Mouse (Mus musculus): Measurements from ENCODE around the gene Proz. TPM values are rescaled to one million over a fixed set of nuclear protein-coding genes. Genes with fewer than 3 reads are reported as not detected.
A peak's percentile ranks its signal among the peaks of the same experiment; 100 is the strongest.

Proz gene
- polyA plus RNA-seq, 1 experiment from 2014 or later = 0.43 TPM

GRCm38 (mm10) chr8:13077542-13077941 lies 16.8 kb downstream of the Proz start:
- peaks cover 58% of the 10 kb centered on the region for H3K36me3 ChIP-seq (ENCODE audit: control insufficient read depth, insufficient read depth)
- H3K9me3 ChIP-seq (replicated peaks; ENCODE audit: control insufficient read depth, low read length) = no peaks in the 10 kb centered on the region
- no peak overlapping the region for H3K27ac ChIP-seq (ENCODE audit: low read length)
- no peak overlapping the region for H3K9ac ChIP-seq (ENCODE audit: low read length)
- H3K4me1 ChIP-seq (ENCODE audit: control insufficient read depth, insufficient read depth, low read length) = no peaks in the 10 kb centered on the region
- no peaks in the 10 kb centered on the region for H3K27me3 ChIP-seq (ENCODE audit: control insufficient read depth, insufficient read depth, low read length)
- no peak for ATAC-seq (replicated peaks; ENCODE audit: extremely low read depth, insufficient read depth, low FRiP score)
- no peak overlapping the region for H3K4me3 ChIP-seq (ENCODE audit: low read length)
- H3K4me2 ChIP-seq (ENCODE audit: low read depth, low read length) = no peak overlapping the region
- WGBS = 89% methylated on average over 7 of the region's 7 CpGs

- H3K36me3 ChIP-seq (ENCODE audit: control insufficient read depth, insufficient read depth) = peaks cover 6% of the 10 kb centered on the region; the same call in 1 of the 2 replicates
- H3K9me3 ChIP-seq (replicated peaks; ENCODE audit: control insufficient read depth, low read length) = no peaks in the 10 kb centered on the region
- peak overlapping the region; percentile 98 for H3K4me3 ChIP-seq (ENCODE audit: low read length)
- H3K27me3 ChIP-seq (ENCODE audit: control insufficient read depth, insufficient read depth, low read length) = no peaks in the 10 kb centered on the region
- H3K4me1 ChIP-seq (ENCODE audit: control insufficient read depth, insufficient read depth, low read length) = peaks cover 39% of the 10 kb centered on the region
- H3K27ac ChIP-seq (ENCODE audit: low read length) = peak overlapping the region; percentile 98
- under 1% methylated on average over 45 of the region's 45 CpGs for WGBS
- ATAC-seq (replicated peaks; ENCODE audit: extremely low read depth, insufficient read depth, low FRiP score) = peak; percentile 73
- H3K4me2 ChIP-seq (ENCODE audit: low read depth, low read length) = peak overlapping the region; percentile 98
- peak overlapping the region; percentile 95 for H3K9ac ChIP-seq (ENCODE audit: low read length)
Measured at GRCm38 (mm10) chr8:13104691-13105086, 44.0 kb downstream of the Proz start.

GRCm38 (mm10) chr8:13105087-13105881 lies 44.6 kb downstream of the Proz start, which contains the start of the genes Pcid2 and Cul4a:
Gene Pcid2 (minus strand): TSS chr8:13105459.
Gene Cul4a (plus strand): TSS chr8:13105621.
- Histone ChIP-seq H3K9me3 (replicated peaks; ENCODE audit: control insufficient read depth, low read length) (no peaks in the 10 kb centered on the region), H3K36me3 (ENCODE audit: control insufficient read depth, insufficient read depth) (peaks cover 6% of the 10 kb centered on the region; the same call in 1 of the 2 replicates), H3K4me2 (ENCODE audit: low read depth, low read length) (peak within 1 kb of the TSS; percentile 98), H3K4me1 (ENCODE audit: control insufficient read depth, insufficient read depth, low read length) (peaks cover 40% of the 10 kb centered on the region), H3K27ac (ENCODE audit: low read length) (peak within 1 kb of the TSS; percentile 98), H3K9ac (ENCODE audit: low read length) (peak within 1 kb of the TSS; percentile 95), H3K4me3 (ENCODE audit: low read length) (peak within 1 kb of the TSS; percentile 98), H3K27me3 (ENCODE audit: control insufficient read depth, insufficient read depth, low read length) (no peaks in the 10 kb centered on the region)
- under 1% methylated on average over 86 of the region's 87 CpGs for WGBS
- peak; percentile 94 for ATAC-seq (replicated peaks; ENCODE audit: extremely low read depth, insufficient read depth, low FRiP score)

- Histone ChIP-seq H3K4me2 (ENCODE audit: low read depth, low read length) (peak overlapping the region; percentile 88), H3K4me3 (ENCODE audit: low read length) (peak overlapping the region; percentile 98), H3K27me3 (ENCODE audit: control insufficient read depth, insufficient read depth, low read length) (no peaks in the 10 kb centered on the region), H3K9me3 (replicated peaks; ENCODE audit: control insufficient read depth, low read length) (no peaks in the 10 kb centered on the region), H3K9ac (ENCODE audit: low read length) (peak overlapping the region; percentile 95), H3K4me1 (ENCODE audit: control insufficient read depth, insufficient read depth, low read length) (peaks cover 40% of the 10 kb centered on the region), H3K27ac (ENCODE audit: low read length) (peak overlapping the region; percentile 88), H3K36me3 (ENCODE audit: control insufficient read depth, insufficient read depth) (peaks cover 6% of the 10 kb centered on the region; the same call in 1 of the 2 replicates)
- peak; percentile 30 for ATAC-seq (replicated peaks; ENCODE audit: extremely low read depth, insufficient read depth, low FRiP score)
- under 1% methylated on average over 63 of the region's 63 CpGs for WGBS
Measured at GRCm38 (mm10) chr8:13105908-13106551, 45.3 kb downstream of the Proz start.

- ATAC-seq (replicated peaks; ENCODE audit: extremely low read depth, insufficient read depth, low FRiP score) = no peak
- whole genome bisulfite sequencing = 62% methylated on average over 13 of the region's 13 CpGs
- Histone ChIP-seq H3K9ac (ENCODE audit: low read length) (no peak overlapping the region), H3K27me3 (ENCODE audit: control insufficient read depth, insufficient read depth, low read length) (no peaks in the 10 kb centered on the region), H3K4me2 (ENCODE audit: low read depth, low read length) (no peak overlapping the region), H3K9me3 (replicated peaks; ENCODE audit: control insufficient read depth, low read length) (no peaks in the 10 kb centered on the region), H3K27ac (ENCODE audit: low read length) (peak overlapping the region; percentile 11), H3K4me1 (ENCODE audit: control insufficient read depth, insufficient read depth, low read length) (peaks cover 44% of the 10 kb centered on the region), H3K4me3 (ENCODE audit: low read length) (no peak overlapping the region), H3K36me3 (ENCODE audit: control insufficient read depth, insufficient read depth) (0 out of 2 replicates have a peak, but pooled peaks cover 2% of the 10 kb centered on the region)
Measured at GRCm38 (mm10) chr8:13107990-13108638, 47.4 kb downstream of the Proz start.

GRCm38 (mm10) chr8:13108967-13109366 lies 48.3 kb downstream of the Proz start:
- 73% methylated on average over 8 of the region's 8 CpGs for WGBS
- H3K36me3 ChIP-seq (ENCODE audit: control insufficient read depth, insufficient read depth) = 0 out of 2 replicates have a peak, but pooled peaks cover 7% of the 10 kb centered on the region
- 0 out of 2 replicates have a peak overlapping the region, but pooled peaks have one; percentile 33 for H3K27ac ChIP-seq (ENCODE audit: low read length)
- H3K9me3 ChIP-seq (replicated peaks; ENCODE audit: control insufficient read depth, low read length) = no peaks in the 10 kb centered on the region
- no peak overlapping the region for H3K9ac ChIP-seq (ENCODE audit: low read length)
- H3K27me3 ChIP-seq (ENCODE audit: control insufficient read depth, insufficient read depth, low read length) = no peaks in the 10 kb centered on the region
- no peak overlapping the region for H3K4me2 ChIP-seq (ENCODE audit: low read depth, low read length)
- H3K4me1 ChIP-seq (ENCODE audit: control insufficient read depth, insufficient read depth, low read length) = peaks cover 38% of the 10 kb centered on the region
- H3K4me3 ChIP-seq (ENCODE audit: low read length) = no peak overlapping the region
- no peak for ATAC-seq (replicated peaks; ENCODE audit: extremely low read depth, insufficient read depth, low FRiP score)

- H3K4me1 ChIP-seq (ENCODE audit: control insufficient read depth, insufficient read depth, low read length) = peaks cover 35% of the 10 kb centered on the region
- no peaks in the 10 kb centered on the region for H3K27me3 ChIP-seq (ENCODE audit: control insufficient read depth, insufficient read depth, low read length)
- H3K9me3 ChIP-seq (replicated peaks; ENCODE audit: control insufficient read depth, low read length) = no peaks in the 10 kb centered on the region
- H3K36me3 ChIP-seq (ENCODE audit: control insufficient read depth, insufficient read depth) = 0 out of 2 replicates have a peak, but pooled peaks cover 8% of the 10 kb centered on the region
- H3K9ac ChIP-seq (ENCODE audit: low read length) = no peak overlapping the region
- 43% methylated on average over 1 of the region's 1 CpGs for WGBS
- H3K27ac ChIP-seq (ENCODE audit: low read length) = no peak overlapping the region
- H3K4me2 ChIP-seq (ENCODE audit: low read depth, low read length) = no peak overlapping the region
- no peak overlapping the region for H3K4me3 ChIP-seq (ENCODE audit: low read length)
- ATAC-seq (replicated peaks; ENCODE audit: extremely low read depth, insufficient read depth, low FRiP score) = no peak
Measured at GRCm38 (mm10) chr8:13109416-13109960, 48.8 kb downstream of the Proz start.

- H3K9me3 ChIP-seq (replicated peaks; ENCODE audit: control insufficient read depth, low read length) = no peaks in the 10 kb centered on the region
- peaks cover 29% of the 10 kb centered on the region for H3K4me1 ChIP-seq (ENCODE audit: control insufficient read depth, insufficient read depth, low read length)
- 64% methylated on average over 11 of the region's 11 CpGs for WGBS
- no peaks in the 10 kb centered on the region for H3K27me3 ChIP-seq (ENCODE audit: control insufficient read depth, insufficient read depth, low read length)
- H3K4me3 ChIP-seq (ENCODE audit: low read length) = no peak overlapping the region
- H3K27ac ChIP-seq (ENCODE audit: low read length) = no peak overlapping the region
- no peak overlapping the region for H3K9ac ChIP-seq (ENCODE audit: low read length)
- H3K4me2 ChIP-seq (ENCODE audit: low read depth, low read length) = no peak overlapping the region
- ATAC-seq (replicated peaks; ENCODE audit: extremely low read depth, insufficient read depth, low FRiP score) = no peak
- H3K36me3 ChIP-seq (ENCODE audit: control insufficient read depth, insufficient read depth) = 0 out of 2 replicates have a peak, but pooled peaks cover 10% of the 10 kb centered on the region
Measured at GRCm38 (mm10) chr8:13111917-13112316, 51.2 kb downstream of the Proz start.

Data from heart, embryonic 16.5 days (tissue).